Mouse (Mus musculus): ENCODE results near the gene Cmip. TPM values are rescaled to one million over a fixed set of nuclear protein-coding genes. Genes with fewer than 3 reads are reported as not detected.

The Cmip gene
- polyA plus RNA-seq, 1 experiment from 2014 or later: 9.8 TPM

DNA sequence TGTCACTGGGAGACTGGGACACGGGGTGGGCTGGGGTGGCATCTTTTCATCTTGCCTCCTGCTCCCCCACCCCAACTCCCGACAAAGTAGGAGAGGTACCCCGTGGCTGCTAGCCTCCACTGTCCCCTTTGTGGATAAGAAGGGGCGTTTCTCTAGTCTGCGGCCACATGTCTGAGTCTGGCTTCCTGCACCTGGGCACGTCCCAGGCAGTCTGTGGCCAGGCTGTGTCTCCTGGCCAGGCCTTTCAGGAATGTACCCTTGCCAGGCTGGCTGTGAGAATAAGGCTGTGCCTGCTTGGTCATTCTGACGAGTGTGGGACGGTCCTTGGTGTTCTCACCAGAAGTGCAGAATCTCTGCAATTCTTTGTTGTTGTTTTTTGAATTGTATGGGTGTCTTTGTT, 78.6 kb downstream of the Cmip start:
- no peak overlapping the region for H3K4me3 ChIP-seq

DNA sequence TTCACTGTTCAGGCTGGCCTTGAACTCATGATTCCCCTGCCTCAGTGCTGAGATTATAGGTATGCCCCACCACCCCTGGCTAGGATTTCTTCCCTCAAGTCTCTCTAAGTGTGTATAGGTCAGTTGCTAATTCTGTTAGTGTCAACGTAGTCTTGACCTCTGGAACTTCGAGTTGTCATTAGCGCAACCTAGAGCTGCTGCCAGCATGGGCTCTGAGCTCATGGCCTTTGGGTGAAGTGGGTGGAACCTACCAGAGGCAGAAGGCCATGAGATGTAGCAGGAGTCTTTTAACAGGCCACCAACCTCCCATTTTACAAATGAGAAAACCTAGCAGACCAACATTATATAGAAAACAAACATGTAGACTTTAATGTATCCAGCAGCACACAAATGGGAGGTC, 80.3 kb downstream of the Cmip start:
- Histone ChIP-seq H3K9me3 (no peaks in the 10 kb centered on the region), H3K27me3 (ENCODE audit: poor library complexity, severe bottlenecking) (no peaks in the 10 kb centered on the region), H3K4me1 (peaks cover 75% of the 10 kb centered on the region), H3K27ac (no peak overlapping the region), H3K36me3 (replicated peaks) (no peaks in the 10 kb centered on the region), H3K4me3 (no peak overlapping the region)
- DNase-seq (ENCODE audit: extremely low spot score, low spot score): no peak
- WGBS: 88% methylated on average over 3 of the region's 3 CpGs

More for the DNA sequence above, 78.6 kb downstream of the Cmip start:
- DNase-seq (ENCODE audit: extremely low spot score, low spot score): no peak
- WGBS: 65% methylated on average over 8 of the region's 8 CpGs
- H3K27me3 ChIP-seq (ENCODE audit: poor library complexity, severe bottlenecking): no peaks in the 10 kb centered on the region
- no peaks in the 10 kb centered on the region for H3K9me3 ChIP-seq
- H3K36me3 ChIP-seq (replicated peaks): no peaks in the 10 kb centered on the region
- H3K4me1 ChIP-seq: peaks cover 69% of the 10 kb centered on the region
- H3K27ac ChIP-seq: peak overlapping the region; percentile 77

DNA sequence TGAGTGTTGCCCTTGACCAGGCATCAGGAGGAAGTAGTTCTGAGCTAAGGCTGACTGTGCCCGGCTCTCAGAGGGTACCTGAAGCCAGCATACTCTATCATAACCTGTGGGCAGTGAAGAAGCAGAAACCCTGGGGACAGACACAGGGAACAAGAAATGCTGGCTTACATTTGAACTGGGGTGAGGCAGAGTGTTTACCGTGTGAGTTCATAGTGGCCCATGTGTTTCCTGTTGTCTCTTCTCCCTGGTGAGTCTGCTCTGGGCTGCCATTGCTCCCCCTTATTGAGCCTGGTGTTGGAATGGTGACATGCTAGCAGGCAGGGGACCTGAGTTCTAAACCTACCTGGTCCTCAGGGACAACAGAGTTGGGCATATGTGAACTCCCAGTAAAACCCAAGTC, 81.8 kb downstream of the Cmip start:
- H3K27me3 ChIP-seq (ENCODE audit: poor library complexity, severe bottlenecking): no peaks in the 10 kb centered on the region
- DNase-seq (ENCODE audit: extremely low spot score, low spot score): no peak
- H3K4me3 ChIP-seq: no peak overlapping the region
- H3K27ac ChIP-seq: no peak overlapping the region
- H3K9me3 ChIP-seq: no peaks in the 10 kb centered on the region
- WGBS: 72% methylated on average over 2 of the region's 2 CpGs
- H3K36me3 ChIP-seq (replicated peaks): no peaks in the 10 kb centered on the region
- peaks cover 71% of the 10 kb centered on the region for H3K4me1 ChIP-seq

- Histone ChIP-seq H3K4me1 (peaks cover 64% of the 10 kb centered on the region), H3K27ac (peak overlapping the region; percentile 68), H3K27me3 (ENCODE audit: poor library complexity, severe bottlenecking) (no peaks in the 10 kb centered on the region), H3K36me3 (replicated peaks) (no peaks in the 10 kb centered on the region), H3K9me3 (no peaks in the 10 kb centered on the region), H3K4me3 (no peak overlapping the region)
- DNase-seq (ENCODE audit: extremely low spot score, low spot score): no peak
- 52% methylated on average over 19 of the region's 19 CpGs for whole genome bisulfite sequencing
Observed at GRCm38 (mm10) chr8:117339296-117339957, 82.6 kb downstream of the Cmip start.

GRCm38 (mm10) chr8:117339958-117340651, 83.2 kb downstream of the Cmip start:
- DNase-seq (ENCODE audit: extremely low spot score, low spot score): no peak
- 56% methylated on average over 9 of the region's 12 CpGs for WGBS
- no peaks in the 10 kb centered on the region for H3K36me3 ChIP-seq (replicated peaks)
- H3K4me3 ChIP-seq: no peak overlapping the region
- no peaks in the 10 kb centered on the region for H3K9me3 ChIP-seq
- peaks cover 57% of the 10 kb centered on the region for H3K4me1 ChIP-seq
- H3K27ac ChIP-seq: peak overlapping the region; percentile 68
- H3K27me3 ChIP-seq (ENCODE audit: poor library complexity, severe bottlenecking): no peaks in the 10 kb centered on the region

GRCm38 (mm10) chr8:117340800-117341199, 83.9 kb downstream of the Cmip start:
- no peak overlapping the region for H3K4me3 ChIP-seq
- 92% methylated on average over 12 of the region's 12 CpGs for WGBS
- H3K4me1 ChIP-seq: peaks cover 52% of the 10 kb centered on the region
- no peaks in the 10 kb centered on the region for H3K27me3 ChIP-seq (ENCODE audit: poor library complexity, severe bottlenecking)
- H3K9me3 ChIP-seq: no peaks in the 10 kb centered on the region
- no peak for DNase-seq (ENCODE audit: extremely low spot score, low spot score)
- no peak overlapping the region for H3K27ac ChIP-seq
- no peaks in the 10 kb centered on the region for H3K36me3 ChIP-seq (replicated peaks)

DNA sequence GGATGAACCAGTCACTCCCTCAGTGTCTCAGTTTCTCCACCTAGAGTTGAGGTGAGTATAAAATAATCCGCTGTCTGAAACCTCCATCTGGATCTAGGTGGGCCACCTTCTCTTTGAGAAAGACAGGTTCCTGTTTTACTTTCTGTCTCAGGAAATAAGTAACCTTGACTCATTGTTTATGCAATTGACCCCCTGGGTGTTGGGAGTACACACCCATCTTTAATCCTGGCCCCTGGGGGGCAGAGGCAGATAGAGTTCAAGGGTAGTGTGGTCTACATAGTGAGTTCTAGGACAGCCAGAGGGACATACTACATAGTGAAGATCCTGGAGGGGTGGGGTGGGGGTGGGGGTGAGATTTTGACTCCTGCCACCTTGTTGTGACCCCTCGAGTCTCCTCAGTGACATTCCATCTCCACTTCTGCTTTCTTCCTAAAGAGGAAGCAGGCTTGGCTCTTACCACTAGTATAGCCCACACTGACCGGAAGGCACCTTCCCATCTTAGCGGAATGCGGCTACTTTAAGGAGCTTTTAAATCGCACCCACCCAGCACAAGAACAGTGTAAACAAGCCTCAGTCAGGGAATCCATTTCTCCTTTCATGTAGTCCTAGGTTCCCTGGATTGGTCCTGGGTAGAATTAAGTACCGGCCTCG, 86.0 kb downstream of the Cmip start:
- H3K4me3 ChIP-seq: no peak overlapping the region
- no peak overlapping the region for H3K27ac ChIP-seq
- no peak for DNase-seq (ENCODE audit: extremely low spot score, low spot score)
- H3K27me3 ChIP-seq (ENCODE audit: poor library complexity, severe bottlenecking): no peaks in the 10 kb centered on the region
- H3K36me3 ChIP-seq (replicated peaks): no peaks in the 10 kb centered on the region
- 84% methylated on average over 8 of the region's 8 CpGs for WGBS
- no peaks in the 10 kb centered on the region for H3K9me3 ChIP-seq
- peaks cover 49% of the 10 kb centered on the region for H3K4me1 ChIP-seq

DNA sequence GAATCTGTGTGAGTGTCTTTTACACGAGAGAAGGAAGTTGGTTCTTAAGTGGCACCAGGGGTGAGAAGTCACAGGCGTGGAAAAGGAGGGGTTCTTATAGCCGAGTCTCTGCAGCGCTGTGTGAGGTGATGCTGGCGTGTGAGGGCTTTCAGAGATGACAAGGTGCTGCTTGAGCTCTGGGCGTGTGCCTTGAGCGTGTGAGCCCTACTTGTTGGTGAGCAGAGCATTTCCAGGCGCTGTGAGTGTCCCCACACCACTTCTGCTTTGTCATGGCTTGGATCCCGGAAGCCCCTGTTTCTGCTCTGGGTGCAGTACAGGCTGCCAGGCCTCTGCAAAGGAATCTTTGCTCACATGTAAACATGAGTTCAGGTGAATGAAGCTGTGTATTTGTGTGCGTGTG, 86.6 kb downstream of the Cmip start:
- H3K27me3 ChIP-seq (ENCODE audit: poor library complexity, severe bottlenecking): no peaks in the 10 kb centered on the region
- peaks cover 49% of the 10 kb centered on the region for H3K4me1 ChIP-seq
- DNase-seq (ENCODE audit: extremely low spot score, low spot score): no peak
- WGBS: 89% methylated on average over 10 of the region's 10 CpGs
- H3K36me3 ChIP-seq (replicated peaks): no peaks in the 10 kb centered on the region
- no peak overlapping the region for H3K27ac ChIP-seq
- H3K4me3 ChIP-seq: no peak overlapping the region
- no peaks in the 10 kb centered on the region for H3K9me3 ChIP-seq

DNA sequence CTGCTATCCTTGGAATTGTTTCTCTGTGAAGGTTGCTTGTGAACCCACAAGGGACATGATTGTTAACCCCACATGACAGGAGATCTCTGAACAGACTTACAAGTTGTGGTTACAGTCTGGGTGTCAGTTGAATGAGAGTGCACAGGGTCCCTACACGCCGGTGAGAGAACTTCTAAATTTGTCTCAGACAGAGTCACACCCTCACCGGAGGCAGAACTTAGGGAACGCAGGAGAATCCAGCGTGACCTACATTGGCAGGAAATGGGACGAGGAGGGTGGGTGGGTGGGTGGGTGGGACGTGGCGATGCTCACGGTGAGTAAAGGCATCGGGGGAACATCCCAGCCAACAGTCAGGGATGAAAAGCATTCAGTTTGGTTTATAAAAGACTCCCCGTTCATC, 88.0 kb downstream of the Cmip start:
- WGBS: 92% methylated on average over 11 of the region's 11 CpGs
- H3K27ac ChIP-seq: no peak overlapping the region

GRCm38 (mm10) chr8:117345376-117345775, 88.5 kb downstream of the Cmip start:
- DNase-seq (ENCODE audit: extremely low spot score, low spot score): no peak
- H3K4me3 ChIP-seq: no peak overlapping the region
- H3K36me3 ChIP-seq (replicated peaks): 0 out of 2 replicates have a peak, but pooled peaks cover 5% of the 10 kb centered on the region
- no peaks in the 10 kb centered on the region for H3K9me3 ChIP-seq
- H3K27ac ChIP-seq: no peak overlapping the region
- peaks cover 40% of the 10 kb centered on the region for H3K4me1 ChIP-seq
- WGBS: 96% methylated on average over 11 of the region's 11 CpGs
- H3K27me3 ChIP-seq (ENCODE audit: poor library complexity, severe bottlenecking): no peaks in the 10 kb centered on the region

More for the DNA sequence above, 88.0 kb downstream of the Cmip start:
- H3K9me3 ChIP-seq: no peaks in the 10 kb centered on the region
- H3K27me3 ChIP-seq (ENCODE audit: poor library complexity, severe bottlenecking): no peaks in the 10 kb centered on the region
- no peak for DNase-seq (ENCODE audit: extremely low spot score, low spot score)
- H3K4me3 ChIP-seq: no peak overlapping the region
- peaks cover 44% of the 10 kb centered on the region for H3K4me1 ChIP-seq
- H3K36me3 ChIP-seq (replicated peaks): 0 out of 2 replicates have a peak, but pooled peaks cover 4% of the 10 kb centered on the region

DNA sequence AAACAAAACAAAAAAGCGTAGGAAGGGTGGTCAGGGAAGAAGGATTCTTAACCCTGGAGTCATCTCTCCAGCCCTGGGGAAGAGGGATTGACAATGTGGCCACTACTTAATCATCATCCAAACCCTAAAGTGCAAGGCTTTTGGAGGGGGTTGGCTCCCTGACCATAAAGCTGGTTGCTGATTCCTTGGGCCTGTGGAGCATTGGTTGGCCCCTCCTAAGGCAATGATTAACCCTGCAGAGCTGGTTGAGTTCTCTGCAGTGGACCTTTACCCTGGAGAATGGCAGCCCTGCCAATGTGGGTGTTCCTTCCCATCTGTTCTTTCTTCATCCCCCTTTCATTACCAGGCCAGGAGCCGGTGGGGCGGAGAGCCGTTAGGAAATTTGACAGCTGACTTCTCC, 90.7 kb downstream of the Cmip start:
- no peak for DNase-seq (ENCODE audit: extremely low spot score, low spot score)
- peaks cover 29% of the 10 kb centered on the region for H3K4me1 ChIP-seq
- 0 out of 2 replicates have a peak overlapping the region, but pooled peaks have one; percentile 60 for H3K27ac ChIP-seq
- H3K9me3 ChIP-seq: no peaks in the 10 kb centered on the region
- no peaks in the 10 kb centered on the region for H3K27me3 ChIP-seq (ENCODE audit: poor library complexity, severe bottlenecking)
- WGBS: 82% methylated on average over 4 of the region's 4 CpGs
- H3K36me3 ChIP-seq (replicated peaks): peaks cover 5% of the 10 kb centered on the region; the same call in 1 of the 2 replicates
- no peak overlapping the region for H3K4me3 ChIP-seq

GRCm38 (mm10) chr8:117348718-117349394, 92.0 kb downstream of the Cmip start:
- H3K27me3 ChIP-seq (ENCODE audit: poor library complexity, severe bottlenecking): no peaks in the 10 kb centered on the region
- WGBS: 80% methylated on average over 11 of the region's 11 CpGs
- H3K4me3 ChIP-seq: no peak overlapping the region
- peaks cover 5% of the 10 kb centered on the region; the same call in 1 of the 2 replicates for H3K36me3 ChIP-seq (replicated peaks)
- peak overlapping the region; percentile 60; the same call in 1 of the 2 replicates for H3K27ac ChIP-seq
- peaks cover 21% of the 10 kb centered on the region for H3K4me1 ChIP-seq
- H3K9me3 ChIP-seq: no peaks in the 10 kb centered on the region
- no peak for DNase-seq (ENCODE audit: extremely low spot score, low spot score)

Data from forebrain, embryonic 10.5 days (tissue).